Mouse (Mus musculus) CD4-positive, CD25-positive, alpha-beta regulatory T cell, adult 2 months (primary cell): ENCODE measurements around the gene Ppp4r3a.

Source experiments
- DNase-seq: peaks from one replicate; pipeline ENCODE4 v3.0.0-alpha.2; 2012; ENCODE audit warnings: low read depth, low spot score

Ppp4r3a gene

DNA sequence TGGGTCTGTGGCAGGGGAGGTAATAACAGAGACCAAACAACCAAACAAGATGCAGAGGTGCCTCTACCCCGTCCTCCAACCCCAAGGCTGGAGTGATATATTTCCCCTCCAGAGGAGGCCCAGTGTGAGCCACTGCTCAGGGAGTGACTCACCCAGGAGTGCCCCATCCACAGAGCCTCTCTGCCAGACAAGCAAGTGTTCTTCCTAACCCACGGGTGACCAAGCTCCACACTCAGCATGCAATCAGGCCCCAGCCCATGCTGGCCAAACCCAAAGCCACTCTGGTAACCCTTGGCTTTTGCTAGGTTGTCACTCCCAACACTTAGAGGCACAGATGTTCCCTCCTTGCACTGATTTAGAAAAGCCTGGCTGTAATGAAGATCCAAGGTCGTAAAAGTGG lies 90.4 kb downstream of the Ppp4r3a start:
- DNase-seq = no peak

GRCm38 (mm10) chr12:100992505-100992904 lies 91.0 kb downstream of the Ppp4r3a start:
- peak; percentile 60 for DNase-seq

DNA sequence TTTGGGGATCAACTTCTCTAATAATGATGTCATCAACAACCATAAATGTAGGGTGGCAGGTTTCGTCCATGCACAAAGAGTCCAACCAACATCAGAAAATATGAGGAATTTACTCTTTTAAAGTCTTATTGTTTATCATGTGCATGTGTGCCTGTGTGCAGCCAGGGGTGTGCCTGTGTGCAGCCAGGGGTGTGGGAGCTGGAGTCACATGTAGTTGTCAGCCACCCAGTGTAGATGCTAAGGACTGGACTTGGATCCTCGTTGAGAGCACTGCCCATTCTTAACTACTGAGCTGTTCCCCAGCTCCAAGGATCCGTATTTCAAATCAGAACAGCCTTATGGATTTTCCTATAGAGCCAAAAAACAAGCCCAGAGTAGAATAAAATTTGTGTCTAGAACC lies 92.4 kb downstream of the Ppp4r3a start:
- no peak for DNase-seq

GRCm38 (mm10) chr12:100990291-100990690 lies 93.2 kb downstream of the Ppp4r3a start:
- DNase-seq = no peak

DNA sequence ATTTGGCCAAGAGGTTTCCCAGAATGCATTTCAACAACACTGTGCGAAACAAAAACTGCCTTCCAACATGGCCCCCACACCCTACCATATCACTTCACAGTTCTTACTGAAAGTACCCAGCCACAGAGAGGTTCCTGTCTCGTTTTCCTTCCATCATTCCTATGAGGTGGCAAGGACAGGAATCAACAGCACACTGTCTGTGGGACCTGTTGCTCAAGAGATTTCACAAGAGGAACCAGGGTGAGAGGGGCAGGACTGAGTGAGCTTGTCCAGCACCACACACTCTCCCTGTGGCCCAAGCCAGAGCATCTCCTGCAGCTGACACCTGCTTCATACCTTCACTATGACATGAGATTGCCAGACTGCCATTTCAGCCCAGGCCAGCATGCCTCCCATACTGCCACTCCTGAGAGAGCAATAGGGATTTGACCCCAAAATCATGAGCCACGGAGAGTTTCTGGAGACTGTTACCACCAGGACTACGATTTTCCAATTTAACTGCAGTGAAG lies 93.7 kb downstream of the Ppp4r3a start:
- DNase-seq = no peak
